Mouse (Mus musculus): ENCODE data around the gene Prkca.

- TF ChIP-seq CTCF (conservative IDR thresholded peaks at IDR 0.05; ENCODE audit: insufficient read depth, insufficient read length, low read depth, low read length) (no peak), POLR2A (IDR thresholded peaks at IDR 0.05; ENCODE audit: low read depth, low read length) (no peak)
Measured at GRCm38 (mm10) chr11:108236195-108236594, 107.5 kb downstream of the Prkca start.
